Mouse (Mus musculus) heart, adult 2 months (tissue): ENCODE data around the gene Grin1.

Source experiments
- CTCF ChIP-seq: fragments of 200-600 bp; IDR thresholded peaks from 2 replicates; pipeline ENCODE4 v1.8.1; 2022; ENCODE audit warnings: antibody characterized with exemption, mild to moderate bottlenecking, moderate library complexity
- EP300 ChIP-seq: fragments of 200-500 bp; IDR thresholded peaks from 2 replicates; pipeline ENCODE4 v1.6.1; 2011; ENCODE audit warnings: low read depth, low read length, control low read depth; ENCODE audit not compliant: insufficient read depth
- POLR2A ChIP-seq: fragments of 200-500 bp; IDR thresholded peaks from 2 replicates; pipeline ENCODE4 v1.6.1; 2011; ENCODE audit warnings: mild to moderate bottlenecking, low read depth, low read length, control low read depth; ENCODE audit not compliant: insufficient read depth

DNA sequence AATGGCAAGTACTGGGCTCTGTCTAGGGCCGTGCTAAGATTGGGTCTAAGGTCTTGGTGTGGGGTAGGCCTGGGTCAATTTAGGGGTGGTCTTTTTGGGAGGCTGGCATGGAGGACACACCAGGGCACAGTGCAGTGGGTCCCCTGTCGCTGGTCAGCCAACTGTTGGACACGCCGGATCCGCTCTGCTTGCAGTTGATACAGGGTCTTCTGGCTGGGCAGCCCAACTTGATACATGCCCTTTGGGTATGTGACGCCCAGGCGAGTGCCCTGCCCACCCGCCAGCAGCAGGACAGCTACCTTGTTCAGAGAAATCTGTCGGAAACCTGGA, 45.7 kb upstream of the Grin1 start:
- TF ChIP-seq POLR2A = no peak
- no peak for TF ChIP-seq CTCF
- TF ChIP-seq EP300 = no peak
